Mouse (Mus musculus) embryo, embryonic 10.5 days (tissue): Measurements from ENCODE around the gene Cd300ld2.
"Not testable (repeated sequence)": the region's sequence is repeated elsewhere in the genome, so short reads cannot be mapped to it uniquely, and the experiment has no call there.

Source experiments
- DNase-seq: peaks from one replicate; pipeline ENCODE4 v3.0.0-alpha.2; 2015; ENCODE audit warnings: low spot score

Cd300ld2 gene

GRCm38 (mm10) chr11:115016093-115016492, at the start of gene Cd300ld2:
Gene Cd300ld2 (minus strand): TSS chr11:115016193.
- not testable (repeated sequence) for DNase-seq

- no peak for DNase-seq
These were observed 46.1 kb upstream of the Cd300ld2 start, which contains the start of gene Cd300e for GRCm38 (mm10) chr11:115062077-115062476. Gene Cd300e (minus strand): TSS chr11:115062177.

GRCm38 (mm10) chr11:115059797-115060196, 43.8 kb upstream of the Cd300ld2 start:
- DNase-seq, result no peak

GRCm38 (mm10) chr11:115058701-115059100, 42.7 kb upstream of the Cd300ld2 start:
- no peak for DNase-seq

- DNase-seq, result no peak
These were observed 38.5 kb upstream of the Cd300ld2 start for GRCm38 (mm10) chr11:115054537-115054936.

GRCm38 (mm10) chr11:115052991-115053390, 37.0 kb upstream of the Cd300ld2 start:
- DNase-seq, result no peak

- peak; percentile 87 for DNase-seq
These were observed 36.2 kb upstream of the Cd300ld2 start for GRCm38 (mm10) chr11:115052206-115052605.

- DNase-seq, result peak; percentile 14
These were observed 33.4 kb upstream of the Cd300ld2 start for GRCm38 (mm10) chr11:115049282-115049895.

- no peak for DNase-seq
These were observed 32.3 kb upstream of the Cd300ld2 start, which contains the start of gene Cd300ld3 for GRCm38 (mm10) chr11:115048259-115048658. Gene Cd300ld3 (minus strand): TSS chr11:115048409.

- DNase-seq, result not testable (repeated sequence)
These were observed 21.7 kb upstream of the Cd300ld2 start, which contains the start of gene Cd300ld5 for GRCm38 (mm10) chr11:115037669-115038068. Gene Cd300ld5 (minus strand): TSS chr11:115037769.

- not testable (repeated sequence) for DNase-seq
These were observed 10.9 kb upstream of the Cd300ld2 start, which contains the start of gene Cd300ld4 for GRCm38 (mm10) chr11:115026912-115027311. Gene Cd300ld4 (minus strand): TSS chr11:115027012.

GRCm38 (mm10) chr11:115004070-115004469, 11.9 kb downstream of the Cd300ld2 start:
- no peak for DNase-seq

GRCm38 (mm10) chr11:115001474-115002040, 14.4 kb downstream of the Cd300ld2 start, which contains the start of gene Cd300c2:
Gene Cd300c2 (minus strand): TSS chr11:115001880.
- no peak for DNase-seq

GRCm38 (mm10) chr11:114989793-114990192, 26.2 kb downstream of the Cd300ld2 start, which contains the start of gene Cd300ld:
Gene Cd300ld (minus strand): TSS chr11:114989922.
- DNase-seq, result no peak

- DNase-seq, result no peak
These were observed 34.1 kb downstream of the Cd300ld2 start for GRCm38 (mm10) chr11:114981866-114982265.

GRCm38 (mm10) chr11:114972726-114973125, 43.3 kb downstream of the Cd300ld2 start:
- DNase-seq, result no peak

- DNase-seq, result no peak
These were observed 47.2 kb downstream of the Cd300ld2 start, which contains the start of gene Cd300c for GRCm38 (mm10) chr11:114968752-114969207. Gene Cd300c (minus strand): TSS chr11:114969157.

GRCm38 (mm10) chr11:114965182-114965828, 50.7 kb downstream of the Cd300ld2 start:
- DNase-seq, result no peak

- DNase-seq, result no peak
These were observed 55.6 kb downstream of the Cd300ld2 start for GRCm38 (mm10) chr11:114960369-114960768.
